Mouse (Mus musculus) testis, postnatal 14 days (tissue): Measurements from ENCODE around the gene Mapkapk5.
"Not testable (repeated sequence)": the region's sequence is repeated elsewhere in the genome, so short reads cannot be mapped to it uniquely, and the experiment has no call there.

Source experiments
- DNase-seq: peaks from one replicate; pipeline ENCODE4 v3.0.0; 2021; ENCODE audit warnings: low spot score

Mapkapk5 gene

DNA sequence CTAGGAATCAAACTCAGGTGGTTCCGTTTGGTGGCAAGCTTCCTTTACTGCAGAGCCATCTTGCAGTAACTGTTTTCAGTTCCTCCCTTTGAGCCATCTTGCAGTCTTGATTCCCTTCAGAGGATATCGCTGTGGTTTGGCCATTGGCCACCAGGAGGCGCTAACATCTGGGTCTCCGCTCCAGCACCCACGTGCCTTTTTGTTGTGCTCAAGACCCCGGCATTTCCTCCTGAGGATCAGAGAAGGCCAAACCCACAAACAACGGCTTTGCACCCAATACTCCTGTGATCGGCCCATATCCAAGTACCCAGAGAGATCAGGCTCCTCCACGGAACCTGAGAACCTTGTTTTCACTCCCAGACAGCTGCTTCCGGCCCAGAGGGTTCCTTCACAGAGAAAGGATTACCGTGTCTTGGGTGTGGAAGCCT, 18.8 kb upstream of the Mapkapk5 start:
- DNase-seq, result peak; percentile 80

- no peak for DNase-seq
These were observed 16.7 kb upstream of the Mapkapk5 start for GRCm38 (mm10) chr5:121562436-121562835.

DNA sequence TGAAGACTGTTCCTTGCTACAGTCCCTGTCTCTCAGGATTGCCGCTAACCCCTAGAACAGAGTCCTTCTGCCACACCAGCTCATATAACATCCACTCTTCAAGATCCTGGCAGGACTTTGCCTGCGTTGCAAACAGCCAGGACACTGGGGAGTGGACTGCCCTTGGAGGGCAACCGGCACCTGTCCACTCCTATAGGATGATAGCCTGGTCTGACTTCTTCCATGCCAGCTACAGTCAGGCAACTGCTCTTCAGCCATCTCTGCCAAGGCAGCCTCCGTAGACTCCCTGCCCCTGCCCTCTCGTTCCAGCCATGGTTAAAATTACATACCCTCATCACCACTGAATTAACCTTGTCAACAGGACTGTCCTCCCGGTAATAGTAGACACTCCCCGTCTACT, 3.5 kb upstream of the Mapkapk5 start:
- no peak for DNase-seq

DNA sequence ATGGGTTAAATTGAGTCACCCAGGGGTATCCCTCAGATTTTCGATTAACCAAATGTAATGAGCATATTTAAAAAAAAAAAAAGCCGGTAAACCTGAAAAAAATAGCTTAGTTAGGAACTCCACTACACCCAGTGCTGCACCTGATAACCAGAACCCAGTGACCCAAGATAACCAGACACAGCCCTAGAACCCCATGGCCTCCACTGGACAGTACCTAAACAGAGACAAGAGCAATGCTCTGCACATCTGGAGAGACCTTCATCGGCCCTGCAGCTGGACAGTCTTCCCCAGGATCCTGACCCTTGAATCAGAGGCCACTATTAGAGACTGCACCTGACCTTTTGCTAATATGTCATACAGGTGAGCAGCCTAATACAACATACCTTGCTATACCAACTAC, 1.4 kb upstream of the Mapkapk5 start:
- DNase-seq, result no peak

DNA sequence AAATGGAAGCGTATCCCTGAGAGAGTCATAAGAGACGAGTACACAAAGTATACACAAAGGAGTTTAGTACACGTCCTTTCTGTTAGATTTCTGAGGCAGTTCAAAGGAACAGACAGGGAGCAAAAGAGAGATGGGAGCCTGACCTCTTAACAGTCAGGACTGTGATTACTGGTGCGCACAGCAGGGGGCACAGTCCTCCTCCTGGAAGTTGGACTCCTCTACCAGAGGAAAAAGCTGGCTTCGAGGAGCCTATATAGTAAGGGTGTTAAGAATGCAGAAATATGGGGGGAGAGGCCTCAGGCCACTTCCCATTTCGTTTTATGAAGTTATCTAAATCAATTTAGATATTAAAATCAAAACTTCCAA, 808 bp upstream of the Mapkapk5 start:
- peak; percentile 53 for DNase-seq

GRCm38 (mm10) chr5:121544910-121545792, 554 bp downstream of the Mapkapk5 start, which contains the start of the genes Adam1a and Gm42878:
Gene Adam1a (minus strand): TSS chr5:121545482.
Gene Gm42878 (minus strand): TSS chr5:121545482.
- DNase-seq, result peak; percentile 61

GRCm38 (mm10) chr5:121543370-121543769, 2.3 kb downstream of the Mapkapk5 start:
- DNase-seq, result no peak

DNA sequence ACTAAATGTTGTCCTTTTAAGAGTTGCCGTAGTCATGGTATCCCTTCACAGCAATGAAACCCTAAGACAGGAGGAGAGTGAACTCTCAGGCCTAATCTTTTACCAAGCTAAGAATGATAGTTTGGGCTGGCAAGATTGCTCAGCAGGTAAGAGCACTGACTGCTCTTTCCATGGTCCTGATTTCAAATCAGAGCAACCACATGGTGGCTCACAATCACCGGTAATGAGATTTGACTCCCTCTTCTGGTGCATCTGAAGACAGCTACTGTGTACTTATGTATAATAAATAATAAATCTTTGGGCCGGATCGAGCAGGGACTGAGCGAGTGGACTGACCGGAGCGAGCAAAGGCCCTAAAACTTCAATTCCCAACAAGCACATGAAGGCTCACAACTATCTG, 4.5 kb downstream of the Mapkapk5 start:
- DNase-seq, result no peak

DNA sequence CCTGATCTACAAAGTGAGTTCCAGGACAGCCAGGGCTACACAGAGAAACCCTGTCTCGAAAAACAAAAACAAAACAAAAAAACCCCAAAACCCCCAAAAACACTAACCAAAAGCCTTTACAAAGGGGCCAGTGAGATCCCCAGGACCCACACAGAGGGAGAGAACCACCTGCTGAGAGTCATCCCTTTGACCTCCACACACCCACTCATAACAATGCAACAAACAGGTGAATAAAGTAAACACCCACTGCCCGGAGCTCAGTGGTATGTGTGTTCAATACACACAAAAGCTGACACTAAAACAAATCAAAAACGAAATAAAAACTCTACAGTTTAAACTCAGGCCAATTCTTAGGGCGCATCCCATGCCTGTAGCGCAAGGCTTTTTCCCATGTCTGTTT, 5.6 kb downstream of the Mapkapk5 start:
- DNase-seq, result no peak

- DNase-seq, result no peak
These were observed 8.1 kb downstream of the Mapkapk5 start for GRCm38 (mm10) chr5:121537588-121537987.

GRCm38 (mm10) chr5:121536921-121537555, 8.7 kb downstream of the Mapkapk5 start:
- no peak for DNase-seq

DNA sequence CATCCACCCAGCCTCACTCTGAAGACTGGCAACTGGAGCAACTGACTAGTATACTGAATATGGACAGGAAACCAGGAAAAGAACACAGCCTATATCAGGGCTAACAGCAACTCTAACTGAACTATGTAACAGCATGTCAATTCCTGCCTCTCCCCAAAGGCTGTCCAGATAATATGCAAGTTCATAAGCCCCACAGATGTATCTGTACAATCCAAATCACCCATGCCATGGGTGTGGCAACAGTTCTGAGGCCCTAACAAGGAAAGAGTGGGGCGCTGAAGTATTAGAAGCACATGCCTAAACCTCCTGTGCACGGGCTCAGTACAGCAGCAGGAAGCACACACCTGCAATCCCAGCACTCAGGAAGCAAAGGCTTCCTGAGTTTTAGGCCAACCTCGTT, 10.6 kb downstream of the Mapkapk5 start:
- DNase-seq, result no peak

GRCm38 (mm10) chr5:121534521-121534920, 11.2 kb downstream of the Mapkapk5 start:
- no peak for DNase-seq

DNA sequence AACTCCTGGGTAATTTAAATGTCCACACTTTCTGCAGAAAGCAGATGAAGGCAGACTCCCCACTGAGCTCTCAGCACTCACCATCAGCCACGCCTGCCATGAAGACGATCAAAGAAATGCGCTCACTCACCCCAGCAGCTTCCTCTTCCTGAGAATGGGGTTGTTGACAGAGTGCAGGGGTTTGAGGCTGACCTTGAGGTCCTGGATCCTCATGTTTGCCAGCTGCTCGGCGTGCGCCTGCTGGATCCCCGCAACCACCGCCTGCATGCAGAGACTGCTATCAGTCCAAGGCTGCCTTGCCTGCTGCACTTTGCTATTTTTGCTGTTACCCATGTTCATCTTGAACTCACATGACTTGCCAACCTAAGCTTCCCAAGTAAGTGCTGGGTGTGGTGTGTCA, 18.7 kb downstream of the Mapkapk5 start:
- no peak for DNase-seq

DNA sequence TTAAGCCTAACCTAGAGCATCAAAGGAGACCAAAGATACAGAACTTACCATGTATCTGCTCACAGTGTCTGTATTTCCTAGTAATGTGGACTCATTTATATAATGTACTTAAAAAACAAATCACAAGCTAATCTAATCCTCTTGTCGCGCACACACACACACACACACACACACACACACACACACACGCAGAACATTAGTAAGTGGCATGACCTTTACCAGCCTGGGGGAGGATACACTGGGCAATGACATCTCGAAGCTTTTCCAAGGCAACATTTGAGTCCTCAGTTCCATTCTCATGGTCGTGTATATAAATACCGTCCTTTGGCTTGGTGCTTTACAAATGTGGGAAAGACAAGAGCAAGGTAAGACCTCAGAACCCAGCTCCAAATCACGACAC, 19.2 kb downstream of the Mapkapk5 start:
- no peak for DNase-seq

DNA sequence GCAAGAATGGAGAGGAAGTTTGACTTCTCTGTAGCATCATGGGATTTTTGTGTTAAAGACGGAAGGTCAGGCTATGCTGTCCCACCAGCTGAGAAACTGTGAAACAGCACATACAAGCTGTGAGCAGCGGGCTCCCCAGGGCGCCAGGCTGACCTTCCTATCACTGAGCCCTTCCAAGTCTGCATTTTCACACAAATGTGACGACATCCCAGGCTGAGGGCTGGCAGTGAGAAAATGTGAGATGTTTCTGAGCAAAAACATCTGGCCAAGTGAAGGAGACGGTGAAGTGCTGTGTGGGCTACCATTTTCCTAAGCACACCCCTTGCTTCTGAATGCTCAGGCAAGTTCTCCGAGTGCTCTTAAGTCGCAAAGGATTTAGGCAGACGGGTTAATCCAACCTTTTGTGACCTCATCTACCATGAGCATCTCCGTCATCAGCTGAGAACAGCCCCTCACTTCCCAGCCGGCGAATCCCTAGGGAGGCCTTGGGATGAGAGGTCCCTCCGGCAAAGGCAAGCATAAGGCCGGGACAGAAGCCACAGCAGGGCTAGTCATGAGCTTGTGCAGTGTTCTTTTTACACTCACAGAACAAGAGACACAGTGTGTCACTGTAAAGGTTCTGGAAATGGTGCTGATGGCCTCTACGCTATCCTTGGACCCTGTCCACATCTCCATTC, 19.8 kb downstream of the Mapkapk5 start:
- DNase-seq, result no peak

GRCm38 (mm10) chr5:121519758-121520157, 25.9 kb downstream of the Mapkapk5 start:
- DNase-seq, result not testable (repeated sequence)

- DNase-seq, result no peak
These were observed 26.7 kb downstream of the Mapkapk5 start for GRCm38 (mm10) chr5:121518983-121519382.

DNA sequence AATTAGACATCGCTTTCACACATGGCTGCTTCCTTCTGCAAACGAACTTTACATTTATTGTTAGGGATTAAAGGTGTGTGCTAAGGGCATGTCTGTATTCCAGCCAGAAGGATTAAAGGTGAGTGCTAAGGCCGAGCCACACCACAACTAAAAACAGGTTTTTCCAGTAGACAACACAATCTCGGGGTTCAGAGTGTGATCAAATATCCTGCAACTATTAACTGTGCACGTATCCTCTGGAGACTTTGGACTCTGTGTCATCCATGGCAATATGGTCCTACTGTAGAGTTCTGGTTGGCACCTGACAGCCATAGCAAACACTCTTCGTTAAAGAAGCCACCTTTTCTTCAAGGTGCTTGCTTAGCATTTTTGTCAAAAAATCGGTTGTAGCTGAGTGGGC, 35.7 kb downstream of the Mapkapk5 start:
- DNase-seq, result no peak

GRCm38 (mm10) chr5:121506846-121507245, 38.9 kb downstream of the Mapkapk5 start:
- DNase-seq, result no peak

DNA sequence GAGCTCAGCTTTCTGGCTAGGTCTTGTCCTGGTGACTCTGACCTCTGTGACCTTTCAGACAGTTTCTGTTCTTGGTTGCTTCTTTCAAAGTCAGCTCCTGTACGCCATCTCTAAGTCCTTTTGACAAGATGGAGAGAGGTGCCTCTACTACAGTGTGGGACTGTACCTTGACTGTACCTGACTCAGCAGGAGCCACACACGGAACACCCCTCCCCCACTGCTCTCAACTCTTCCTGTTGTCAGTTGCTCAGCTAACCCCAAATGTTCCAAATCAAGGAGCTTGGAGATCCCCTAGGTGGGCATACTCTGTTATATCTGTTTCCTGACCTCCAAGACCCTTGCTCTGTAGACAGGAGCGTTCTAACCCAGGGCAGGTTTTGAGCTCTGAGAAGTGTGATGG, 42.5 kb downstream of the Mapkapk5 start, which contains the start of gene Adam1b:
Gene Adam1b (minus strand): TSS at position 205 of the 400 bp plus-strand sequence.
- DNase-seq, result no peak

DNA sequence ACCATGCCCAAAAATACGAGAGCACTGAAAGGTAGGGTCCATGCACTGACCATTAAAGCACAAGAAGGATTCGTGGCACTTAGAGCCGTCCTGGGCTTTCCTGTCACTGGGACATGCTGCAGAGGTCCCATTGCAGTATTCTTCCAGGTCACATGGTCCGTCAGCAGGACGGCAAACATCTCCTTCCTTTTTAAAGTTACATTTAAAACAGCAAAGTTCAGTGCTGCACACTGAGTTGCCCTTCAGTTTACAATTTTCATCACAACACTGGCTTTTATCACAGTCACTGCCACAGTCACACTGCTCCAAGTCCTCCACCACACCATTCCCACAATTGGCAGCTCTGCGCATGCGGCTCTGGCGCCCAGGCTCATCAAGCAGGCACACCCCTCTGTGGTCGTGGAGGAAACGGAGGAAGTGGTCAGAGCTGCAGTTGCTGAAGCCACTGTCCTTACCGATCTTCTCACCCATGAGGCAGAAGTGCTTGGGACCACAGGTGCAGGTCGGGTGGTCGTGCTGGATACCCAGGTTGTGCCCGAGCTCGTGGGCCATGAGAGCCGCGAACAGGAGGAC, 44.2 kb downstream of the Mapkapk5 start:
- DNase-seq, result not testable (repeated sequence)
